Mouse (Mus musculus) heart, postnatal 0 days (tissue): ENCODE data around the gene Uvrag.

Experiments used
- CTCF ChIP-seq: IDR thresholded peaks from 2 replicates; pipeline ENCODE4 v1.5.1; 2016; ENCODE audit warnings: antibody characterized with exemption, control low read depth, low read depth
- EP300 ChIP-seq: IDR thresholded peaks from 2 replicates; pipeline ENCODE4 v1.6.1; 2016; ENCODE audit warnings: antibody characterized with exemption, low read depth

DNA sequence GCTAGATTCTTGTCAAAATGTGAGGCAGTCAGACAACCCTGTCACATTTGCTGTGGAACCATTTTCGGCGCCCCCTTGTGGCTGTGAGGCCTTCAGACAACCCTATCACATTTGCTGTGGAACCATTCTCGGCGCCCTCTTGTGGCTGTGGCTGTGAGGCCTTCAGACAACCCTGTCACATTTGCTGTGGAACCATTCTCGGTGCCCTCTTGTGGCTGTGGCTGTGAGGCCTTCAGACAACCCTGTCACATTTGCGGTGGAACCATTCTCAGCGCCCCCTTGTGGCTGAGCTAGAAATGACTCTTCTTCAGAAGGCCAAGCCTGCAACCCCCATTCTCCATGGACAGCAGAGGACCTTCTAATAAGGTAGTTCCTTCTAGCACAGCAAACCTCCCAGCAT is 10.4 kb upstream of the Uvrag start:
- peak; percentile 100 for TF ChIP-seq CTCF
- no peak for TF ChIP-seq EP300
